Mouse (Mus musculus): ENCODE measurements around the gene Sprn. TPM values are rescaled to one million over a fixed set of nuclear protein-coding genes. Genes with fewer than 3 reads are reported as not detected.

Gene Sprn
- polyA plus RNA-seq (2016; fragmentation: Nextera tagmentation; extraction: Ambion mirVana): 0.20 and 0.62 TPM in 2 replicates

DNA sequence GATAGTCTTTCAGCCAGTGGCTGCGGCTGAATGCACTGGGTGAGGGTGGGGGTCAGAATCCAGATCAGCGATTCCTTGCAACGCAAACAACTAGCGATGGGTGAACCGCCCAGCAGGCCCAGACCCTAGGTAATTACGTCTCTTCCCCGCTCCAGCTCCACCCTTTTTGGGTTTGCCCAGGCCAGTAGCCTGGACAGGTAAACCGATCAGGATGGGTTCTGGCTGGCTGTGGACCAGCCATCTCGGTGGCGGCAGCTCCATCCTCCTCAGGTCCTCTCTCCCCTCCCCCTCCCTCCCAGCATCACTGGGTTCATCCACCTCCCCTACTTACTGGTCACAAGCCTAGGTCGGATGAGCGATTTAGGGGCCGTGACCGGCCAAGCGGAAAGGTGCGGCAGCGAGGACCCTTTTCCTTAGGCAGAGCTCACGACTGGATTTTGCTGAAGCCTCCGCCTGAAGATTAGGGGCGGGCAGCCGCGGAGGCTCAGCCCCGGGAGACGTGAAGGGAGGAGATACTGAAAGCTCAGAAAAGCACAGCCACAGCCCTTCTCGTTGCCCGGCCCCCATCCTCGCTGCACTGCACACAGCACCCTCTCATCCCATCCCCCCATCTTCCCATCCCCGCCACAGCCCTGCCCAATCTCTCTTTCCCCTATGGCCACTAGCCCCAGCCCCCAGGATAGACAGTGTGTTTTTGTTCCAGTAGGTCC lies at the start of gene Sprn:
Gene Sprn, minus strand, starts transcription at position 660 of the 710 bp plus-strand sequence.
- DNase-seq (ENCODE audit: extremely low spot score, low spot score): peak; percentile 25
- 2% methylated on average over 28 of the region's 28 CpGs for WGBS
- Histone ChIP-seq H3K4me3 (peak within 1 kb of the TSS; percentile 49), H3K36me3 (replicated peaks) (0 out of 2 replicates have a peak, but pooled peaks cover 2% of the 10 kb centered on the region), H3K27me3 (ENCODE audit: poor library complexity, severe bottlenecking) (peaks cover 70% of the 10 kb centered on the region), H3K27ac (no peak within 1 kb of the TSS), H3K9me3 (no peaks in the 10 kb centered on the region), H3K4me1 (peaks cover 24% of the 10 kb centered on the region)

GRCm38 (mm10) chr7:140201090-140201489 lies 46.4 kb upstream of the Sprn start:
- WGBS: 91% methylated on average over 4 of the region's 4 CpGs
- H3K27me3 ChIP-seq (ENCODE audit: poor library complexity, severe bottlenecking): no peaks in the 10 kb centered on the region
- no peak overlapping the region for H3K4me3 ChIP-seq
- no peaks in the 10 kb centered on the region for H3K9me3 ChIP-seq
- no peak for DNase-seq (ENCODE audit: extremely low spot score, low spot score)
- H3K27ac ChIP-seq: no peak overlapping the region
- H3K36me3 ChIP-seq (replicated peaks): no peaks in the 10 kb centered on the region
- no peaks in the 10 kb centered on the region for H3K4me1 ChIP-seq

GRCm38 (mm10) chr7:140196002-140196401 lies 41.3 kb upstream of the Sprn start:
- H3K4me1 ChIP-seq: no peaks in the 10 kb centered on the region
- no peaks in the 10 kb centered on the region for H3K36me3 ChIP-seq (replicated peaks)
- H3K4me3 ChIP-seq: no peak overlapping the region
- WGBS: 87% methylated on average over 8 of the region's 8 CpGs
- no peaks in the 10 kb centered on the region for H3K27me3 ChIP-seq (ENCODE audit: poor library complexity, severe bottlenecking)
- H3K27ac ChIP-seq: no peak overlapping the region
- no peaks in the 10 kb centered on the region for H3K9me3 ChIP-seq
- no peak for DNase-seq (ENCODE audit: extremely low spot score, low spot score)

DNA sequence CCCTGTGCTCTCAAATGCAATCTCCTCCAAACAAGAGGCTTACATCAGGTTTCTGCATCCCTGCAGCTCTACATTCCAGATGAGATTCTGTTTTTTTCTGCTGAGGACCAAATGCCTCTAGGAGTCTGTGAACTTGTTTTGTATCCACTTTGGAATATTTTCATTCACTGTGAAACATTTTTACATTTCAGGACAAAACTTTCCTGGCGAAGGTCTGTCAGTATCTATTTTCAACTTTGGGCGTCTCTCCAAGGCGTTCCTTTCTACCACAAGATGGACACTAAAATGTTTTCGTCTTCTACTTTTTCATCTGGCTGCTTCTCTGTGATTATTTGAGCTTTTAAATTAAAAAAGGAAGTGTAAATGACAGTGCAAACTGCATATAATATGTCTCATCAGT lies 39.4 kb upstream of the Sprn start:
- Histone ChIP-seq H3K9me3 (no peaks in the 10 kb centered on the region), H3K4me3 (no peak overlapping the region), H3K27me3 (ENCODE audit: poor library complexity, severe bottlenecking) (no peaks in the 10 kb centered on the region), H3K27ac (no peak overlapping the region), H3K4me1 (no peaks in the 10 kb centered on the region), H3K36me3 (replicated peaks) (no peaks in the 10 kb centered on the region)
- WGBS: 89% methylated on average over 4 of the region's 4 CpGs
- no peak for DNase-seq (ENCODE audit: extremely low spot score, low spot score)

GRCm38 (mm10) chr7:140192851-140193250 lies 38.2 kb upstream of the Sprn start:
- no peaks in the 10 kb centered on the region for H3K9me3 ChIP-seq
- no peaks in the 10 kb centered on the region for H3K36me3 ChIP-seq (replicated peaks)
- no peak for DNase-seq (ENCODE audit: extremely low spot score, low spot score)
- H3K4me1 ChIP-seq: no peaks in the 10 kb centered on the region
- WGBS: 85% methylated on average over 2 of the region's 2 CpGs
- no peak overlapping the region for H3K27ac ChIP-seq
- no peak overlapping the region for H3K4me3 ChIP-seq
- no peaks in the 10 kb centered on the region for H3K27me3 ChIP-seq (ENCODE audit: poor library complexity, severe bottlenecking)

DNA sequence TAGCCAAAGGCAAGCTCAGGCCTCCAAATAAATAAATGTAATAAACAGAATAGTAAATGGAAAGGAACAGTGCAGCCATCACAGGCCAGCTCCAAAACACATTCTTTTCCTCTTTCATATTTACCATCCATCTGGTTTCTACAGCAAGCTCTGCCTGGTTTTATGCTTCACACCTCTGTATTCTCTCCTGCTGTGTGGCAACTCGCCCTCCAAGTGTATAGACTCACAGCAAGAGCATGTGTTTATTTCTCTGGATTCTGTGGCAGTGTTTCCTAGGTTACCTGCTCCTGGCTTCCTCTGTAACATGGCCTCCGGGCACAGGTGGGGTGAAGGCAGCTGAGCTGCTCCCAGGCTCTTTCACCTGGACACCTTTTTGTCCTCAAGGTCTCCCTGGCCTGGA lies 37.8 kb upstream of the Sprn start:
- 61% methylated on average over 2 of the region's 2 CpGs for WGBS
- H3K27me3 ChIP-seq (ENCODE audit: poor library complexity, severe bottlenecking): no peaks in the 10 kb centered on the region
- H3K4me3 ChIP-seq: no peak overlapping the region
- no peak for DNase-seq (ENCODE audit: extremely low spot score, low spot score)
- no peaks in the 10 kb centered on the region for H3K4me1 ChIP-seq
- H3K27ac ChIP-seq: no peak overlapping the region
- no peaks in the 10 kb centered on the region for H3K9me3 ChIP-seq
- no peaks in the 10 kb centered on the region for H3K36me3 ChIP-seq (replicated peaks)

GRCm38 (mm10) chr7:140190435-140190834 lies 35.8 kb upstream of the Sprn start:
- Histone ChIP-seq H3K36me3 (replicated peaks) (no peaks in the 10 kb centered on the region), H3K27ac (no peak overlapping the region), H3K4me3 (no peak overlapping the region), H3K4me1 (no peaks in the 10 kb centered on the region), H3K27me3 (ENCODE audit: poor library complexity, severe bottlenecking) (no peaks in the 10 kb centered on the region), H3K9me3 (no peaks in the 10 kb centered on the region)
- WGBS: 86% methylated on average over 1 of the region's 1 CpGs
- no peak for DNase-seq (ENCODE audit: extremely low spot score, low spot score)

DNA sequence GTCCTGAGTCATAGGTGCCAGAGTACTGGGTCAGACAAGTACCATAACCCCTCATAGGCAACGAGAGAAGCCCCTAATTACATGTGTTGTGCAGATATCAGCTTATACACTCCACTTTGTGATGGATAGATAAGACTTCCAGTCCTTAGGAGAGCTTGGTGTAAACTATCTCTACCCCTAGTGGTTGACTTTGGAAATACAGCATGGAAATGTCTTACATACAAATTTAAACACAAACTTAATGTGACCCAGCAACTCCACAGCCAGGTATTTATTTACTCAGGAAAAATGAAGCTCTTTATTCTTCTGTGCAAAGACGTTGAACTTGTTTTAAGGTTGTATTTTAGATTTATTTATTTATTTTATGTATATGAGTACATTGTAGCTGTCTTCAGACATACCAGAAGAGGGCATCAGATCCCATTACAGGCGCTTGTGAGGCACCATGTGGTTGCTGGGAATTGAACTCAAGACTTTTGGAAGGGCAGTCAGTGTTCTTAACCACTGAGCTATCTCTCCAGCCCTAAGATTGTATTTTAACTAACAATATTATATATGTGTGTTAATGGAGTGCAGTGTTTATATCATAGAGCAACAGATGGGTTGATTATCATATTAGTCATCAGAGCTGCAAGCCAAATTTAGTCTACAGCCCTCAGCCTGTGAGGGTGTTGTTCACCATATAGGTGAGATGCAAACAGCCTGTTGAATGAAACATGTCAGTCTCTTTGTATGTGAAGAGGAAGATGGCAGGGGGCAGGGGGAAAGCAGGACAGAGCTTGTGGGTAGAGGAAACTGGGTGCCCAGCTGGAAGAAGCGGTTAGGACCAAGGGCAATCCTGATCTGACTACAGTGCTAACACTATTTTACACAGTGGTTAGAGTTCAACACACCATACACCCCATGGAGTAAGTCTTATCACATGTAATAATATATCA lies 34.0 kb upstream of the Sprn start:
- Histone ChIP-seq H3K27ac (no peak overlapping the region), H3K27me3 (ENCODE audit: poor library complexity, severe bottlenecking) (no peaks in the 10 kb centered on the region), H3K36me3 (replicated peaks) (no peaks in the 10 kb centered on the region), H3K4me3 (no peak overlapping the region), H3K9me3 (no peaks in the 10 kb centered on the region), H3K4me1 (no peaks in the 10 kb centered on the region)
- DNase-seq (ENCODE audit: extremely low spot score, low spot score): no peak
- 68% methylated on average over 4 of the region's 4 CpGs for WGBS

- Histone ChIP-seq H3K4me3 (no peak overlapping the region), H3K27ac (no peak overlapping the region), H3K4me1 (no peaks in the 10 kb centered on the region), H3K27me3 (ENCODE audit: poor library complexity, severe bottlenecking) (no peaks in the 10 kb centered on the region), H3K9me3 (no peaks in the 10 kb centered on the region), H3K36me3 (replicated peaks) (no peaks in the 10 kb centered on the region)
- WGBS: 84% methylated on average over 7 of the region's 7 CpGs
- DNase-seq (ENCODE audit: extremely low spot score, low spot score): no peak
Observed at GRCm38 (mm10) chr7:140187721-140188390, 33.2 kb upstream of the Sprn start.

GRCm38 (mm10) chr7:140186646-140187620 lies 32.3 kb upstream of the Sprn start:
- H3K4me1 ChIP-seq: no peaks in the 10 kb centered on the region
- H3K9me3 ChIP-seq: no peaks in the 10 kb centered on the region
- 66% methylated on average over 18 of the region's 18 CpGs for WGBS
- H3K27me3 ChIP-seq (ENCODE audit: poor library complexity, severe bottlenecking): no peaks in the 10 kb centered on the region
- no peak overlapping the region for H3K27ac ChIP-seq
- DNase-seq (ENCODE audit: extremely low spot score, low spot score): no peak
- no peak overlapping the region for H3K4me3 ChIP-seq
- H3K36me3 ChIP-seq (replicated peaks): no peaks in the 10 kb centered on the region

- Histone ChIP-seq H3K27ac (no peak overlapping the region), H3K36me3 (replicated peaks) (no peaks in the 10 kb centered on the region), H3K4me1 (no peaks in the 10 kb centered on the region), H3K4me3 (no peak overlapping the region), H3K9me3 (no peaks in the 10 kb centered on the region), H3K27me3 (ENCODE audit: poor library complexity, severe bottlenecking) (no peaks in the 10 kb centered on the region)
- no peak for DNase-seq (ENCODE audit: extremely low spot score, low spot score)
- WGBS: 89% methylated on average over 4 of the region's 4 CpGs
Observed at GRCm38 (mm10) chr7:140184206-140184605, 29.5 kb upstream of the Sprn start.

DNA sequence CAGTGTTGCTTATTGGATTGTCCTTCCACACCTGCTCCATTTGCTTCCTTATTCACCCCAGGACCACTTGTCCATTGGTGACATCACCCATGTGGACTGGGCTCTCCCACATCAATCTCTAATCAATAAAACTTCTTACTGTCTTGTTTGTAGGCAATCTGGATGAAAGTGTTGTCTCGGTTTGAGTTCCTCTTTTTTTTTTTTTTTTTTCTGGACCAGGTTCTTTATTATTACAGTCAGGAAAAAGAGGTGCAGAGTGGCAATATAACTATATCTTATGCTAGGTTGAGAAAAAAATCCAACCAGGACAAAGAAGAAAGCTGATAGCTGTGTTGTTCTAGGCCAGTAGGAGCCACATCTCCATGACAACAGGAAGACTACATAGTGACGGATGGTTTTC lies 26.0 kb upstream of the Sprn start:
- DNase-seq (ENCODE audit: extremely low spot score, low spot score): no peak
- H3K27me3 ChIP-seq (ENCODE audit: poor library complexity, severe bottlenecking): no peaks in the 10 kb centered on the region
- no peaks in the 10 kb centered on the region for H3K4me1 ChIP-seq
- H3K27ac ChIP-seq: no peak overlapping the region
- H3K9me3 ChIP-seq: no peaks in the 10 kb centered on the region
- WGBS: 86% methylated on average over 2 of the region's 2 CpGs
- H3K4me3 ChIP-seq: no peak overlapping the region
- no peaks in the 10 kb centered on the region for H3K36me3 ChIP-seq (replicated peaks)
